Mouse (Mus musculus) kidney, postnatal 10 days (tissue): Measurements from ENCODE around the gene Alkal2.

Experiments
- DNase-seq: peaks from one replicate; pipeline ENCODE4 v3.0.0; 2021; ENCODE audit warnings: mixed read lengths

The Alkal2 gene

GRCm38 (mm10) chr12:30928182-30928581 lies 44.1 kb downstream of the Alkal2 start:
- no peak for DNase-seq

GRCm38 (mm10) chr12:30933299-30933698 lies 49.2 kb downstream of the Alkal2 start:
- DNase-seq = no peak

GRCm38 (mm10) chr12:30936899-30937298 lies 52.8 kb downstream of the Alkal2 start:
- DNase-seq = no peak
